ENCODE assay signal across 10 mouse cellular contexts in the genomic region with DNA sequence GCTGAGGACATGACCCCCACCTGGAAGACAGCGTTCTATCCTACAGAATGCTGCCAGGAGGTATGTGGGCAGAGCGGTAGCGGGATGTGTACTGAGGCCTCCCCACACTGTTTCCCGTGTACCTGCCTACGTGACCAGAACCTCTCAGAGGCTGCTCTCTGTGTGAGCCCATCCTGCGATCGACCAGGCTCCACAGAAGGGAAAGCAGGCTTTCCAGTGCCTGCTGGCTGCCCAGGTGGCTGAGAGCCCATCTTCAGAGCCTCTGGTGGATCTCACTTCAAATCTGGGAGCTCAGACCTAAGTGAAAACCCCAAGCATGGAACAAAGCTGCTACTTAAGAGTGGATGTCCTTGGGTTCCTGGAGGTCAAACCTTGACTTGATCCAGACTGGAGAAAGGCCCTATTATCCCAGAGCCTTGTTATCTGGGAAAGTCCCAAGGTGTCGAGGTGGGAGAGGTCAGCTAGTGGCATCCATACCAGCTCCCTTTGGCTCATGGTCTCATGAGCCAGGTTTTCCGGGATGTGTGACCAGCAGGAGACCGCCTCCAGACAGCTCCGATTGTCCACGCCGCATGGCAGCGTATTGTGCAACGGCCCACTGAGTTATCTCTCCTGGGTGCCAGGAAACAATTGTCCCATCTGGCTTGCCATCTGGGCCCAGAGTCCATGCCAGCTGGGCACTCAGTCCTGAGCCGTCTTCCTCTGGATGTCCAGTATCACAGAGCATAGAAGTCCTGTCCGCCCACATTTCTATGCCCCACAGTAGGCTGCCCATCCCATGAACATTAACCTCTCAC.
A peak's percentile ranks its signal among the peaks of the same experiment; 100 is the strongest.
DNase-seq lines count a peak whose midpoint lies in the region; ATAC-seq and TF ChIP-seq lines count a peak whose summit lies in the region.
"Had no signal": no experiment of that assay in that cellular context is flagged by ENCODE, and none has a peak within 500 bp of the region (broad histone marks: within the 10 kb centered on the region; RNA-seq: fewer than 3 reads in every experiment).

No protein-coding gene starts in this region.

- no peaks in the 10 kb centered on the region for H3K9me3 ChIP-seq in forebrain, embryonic 12.5 days
- H3K9me3 ChIP-seq in forebrain, embryonic 11.5 days (ENCODE audit: control insufficient read depth, low read length): no peaks in the 10 kb centered on the region
- no peaks in the 10 kb centered on the region for H3K9me3 ChIP-seq in forebrain, postnatal 0 days (ENCODE audit: low read length)
- H3K9me3 ChIP-seq: embryonic facial prominence, embryonic 13.5 days had no signal

- ATAC-seq in forebrain, embryonic 12.5 days (ENCODE audit: low FRiP score): 0 out of 2 replicates have a peak, but pooled peaks have one; percentile 4
- no peak for ATAC-seq in forebrain, embryonic 11.5 days (replicated peaks; ENCODE audit: low FRiP score)
- ATAC-seq in cerebellum, adult (ENCODE audit: insufficient number of reproducible peaks, low FRiP score, low TSS enrichment): peak; percentile 59
- no peak for ATAC-seq in forebrain, postnatal 0 days

- no peak overlapping the region for H3K4me2 ChIP-seq in forebrain, embryonic 12.5 days
- H3K4me2 ChIP-seq in forebrain, embryonic 11.5 days (ENCODE audit: low read depth, low read length, severe bottlenecking): no peak overlapping the region
- no peak overlapping the region for H3K4me2 ChIP-seq in forebrain, postnatal 0 days (ENCODE audit: low read depth)
- H3K4me2 ChIP-seq: embryonic facial prominence, embryonic 13.5 days; lung, embryonic 14.5 days had no signal

- H3K27ac ChIP-seq in forebrain, embryonic 12.5 days: no peak overlapping the region
- no peak overlapping the region for H3K27ac ChIP-seq in forebrain, embryonic 11.5 days (ENCODE audit: low read depth, low read length)
- no peak overlapping the region for H3K27ac ChIP-seq in forebrain, postnatal 0 days (ENCODE audit: low read depth, low read length)
- H3K27ac ChIP-seq: embryonic facial prominence, embryonic 13.5 days had no signal

- H3K36me3 ChIP-seq in forebrain, embryonic 12.5 days (replicated peaks): no peaks in the 10 kb centered on the region
- H3K36me3 ChIP-seq in forebrain, embryonic 11.5 days (ENCODE audit: control insufficient read depth, insufficient read depth, low read length): no peaks in the 10 kb centered on the region
- no peaks in the 10 kb centered on the region for H3K36me3 ChIP-seq in forebrain, postnatal 0 days (ENCODE audit: insufficient read depth)
- H3K36me3 ChIP-seq: embryonic facial prominence, embryonic 13.5 days had no signal

- 85% methylated on average over 17 of the region's 17 CpGs for WGBS in forebrain, embryonic 12.5 days
- WGBS in forebrain, embryonic 11.5 days: 88% methylated on average over 17 of the region's 17 CpGs
- 68% methylated on average over 17 of the region's 17 CpGs for WGBS in forebrain, postnatal 0 days

- TF ChIP-seq CTCF in forebrain, postnatal 0 days (IDR thresholded peaks at IDR 0.05; ENCODE audit: low read depth): no peak

- intact Hi-C loops in left cerebral cortex, postnatal 14 days (cut with DNase I): no loop called here

- peaks cover 11% of the 10 kb centered on the region; the same call in 1 of the 2 replicates for H3K4me1 ChIP-seq in forebrain, embryonic 12.5 days
- H3K4me1 ChIP-seq in forebrain, embryonic 11.5 days (replicated peaks; ENCODE audit: control insufficient read depth, insufficient read depth, low read length): no peaks in the 10 kb centered on the region
- H3K4me1 ChIP-seq in forebrain, postnatal 0 days (ENCODE audit: insufficient read depth): no peaks in the 10 kb centered on the region
- H3K4me1 ChIP-seq: embryonic facial prominence, embryonic 13.5 days had no signal

- no peak for DNase-seq in forebrain, embryonic 11.5 days (ENCODE audit: low spot score)
- DNase-seq in forebrain, postnatal 0 days: peak; percentile 38
- peak; percentile 38 to 53 for DNase-seq in left cerebral cortex, postnatal 14 days (ENCODE audit: low spot score in 2 of 2)
- DNase-seq in kidney, postnatal 36 days: no peak
- no peak for DNase-seq in ovary, postnatal 36 days (ENCODE audit: low spot score)
- no peak for DNase-seq in spleen, postnatal 4 days (ENCODE audit: low spot score in 2 of 2)
- DNase-seq: lung, embryonic 14.5 days had no signal

- H3K27me3 ChIP-seq in forebrain, embryonic 12.5 days: peaks cover 4% of the 10 kb centered on the region; the same call in 1 of the 2 replicates
- no peaks in the 10 kb centered on the region for H3K27me3 ChIP-seq in forebrain, embryonic 11.5 days (ENCODE audit: control insufficient read depth, insufficient read depth, low read length)
- H3K27me3 ChIP-seq in forebrain, postnatal 0 days (ENCODE audit: insufficient read depth, low read length): no peaks in the 10 kb centered on the region
- H3K27me3 ChIP-seq: embryonic facial prominence, embryonic 13.5 days had no signal

- no peak overlapping the region for H3K9ac ChIP-seq in forebrain, embryonic 12.5 days
- H3K9ac ChIP-seq in forebrain, embryonic 11.5 days (ENCODE audit: low read length): no peak overlapping the region
- no peak overlapping the region for H3K9ac ChIP-seq in forebrain, postnatal 0 days
- H3K9ac ChIP-seq: embryonic facial prominence, embryonic 13.5 days; lung, embryonic 14.5 days had no signal

- no peak overlapping the region for H3K4me3 ChIP-seq in forebrain, embryonic 12.5 days (replicated peaks)
- H3K4me3 ChIP-seq in forebrain, embryonic 11.5 days (ENCODE audit: low read depth, low read length): no peak overlapping the region
- no peak overlapping the region for H3K4me3 ChIP-seq in forebrain, postnatal 0 days (ENCODE audit: low read depth, low read length)
- H3K4me3 ChIP-seq: embryonic facial prominence, embryonic 13.5 days had no signal

Comparison
In these comparisons a context has a peak if more than half of its experiments do, and no peak if none do; other contexts are left out.
1. ATAC-seq: peak in forebrain, embryonic 12.5 days (single experiment) and cerebellum, adult (single experiment); none in forebrain, embryonic 11.5 days (single experiment) and forebrain, postnatal 0 days (single experiment).
2. DNase-seq: peak in forebrain, postnatal 0 days (single experiment) and left cerebral cortex, postnatal 14 days (2 of 2); none in forebrain, embryonic 11.5 days (single experiment), kidney, postnatal 36 days (0 of 2), ovary, postnatal 36 days (single experiment) and spleen, postnatal 4 days (0 of 2).